Mouse (Mus musculus) forebrain, embryonic 14.5 days (tissue): ENCODE data around the gene Klhl6. TPM values are rescaled to one million over a fixed set of nuclear protein-coding genes. Genes with fewer than 3 reads are reported as not detected.
"Not testable (repeated sequence)": the region's sequence is repeated elsewhere in the genome, so short reads cannot be mapped to it uniquely, and the experiment has no call there.

Experiments used
- ATAC-seq: fragments of 200-750 bp; cut with Nextera tagmentation; 2 replicates; pipeline ENCODE4 v1.8.0; 2017; ENCODE audit warnings: mild to moderate bottlenecking, moderate library complexity
- DNase-seq: peaks from one replicate; pipeline ENCODE4 v3.0.0-alpha.2; 2015; ENCODE audit warnings: low spot score
- H3K27ac ChIP-seq: fragments of 300-500 bp; sonication (generic); 2 replicates; pipeline ENCODE4 v1.5.1; 2014; ENCODE audit warnings: low read depth, mild to moderate bottlenecking, control low read depth, low read length, moderate library complexity
- H3K27me3 ChIP-seq: fragments of 300-500 bp; sonication (generic); replicated peaks from 2 replicates; pipeline ENCODE4 v1.6.1; 2014; ENCODE audit warnings: low read length, control low read depth, mixed read lengths; ENCODE audit not compliant: control insufficient read depth, insufficient read depth
- H3K36me3 ChIP-seq: fragments of 300-500 bp; sonication (generic); 2 replicates; pipeline ENCODE4 v1.6.1; 2014; ENCODE audit warnings: low read length, control low read depth; ENCODE audit not compliant: control insufficient read depth, insufficient read depth
- H3K4me1 ChIP-seq: fragments of 300-500 bp; sonication (generic); 2 replicates; pipeline ENCODE4 v1.6.1; 2014; ENCODE audit warnings: antibody characterized with exemption, low read length, control low read depth; ENCODE audit not compliant: control insufficient read depth, insufficient read depth
- H3K4me2 ChIP-seq: fragments of 300-500 bp; sonication (generic); 2 replicates; pipeline ENCODE4 v1.6.1; 2014; ENCODE audit warnings: mild to moderate bottlenecking, control low read depth, low read length
- H3K4me3 ChIP-seq: fragments of 300-500 bp; sonication (generic); 2 replicates; pipeline ENCODE4 v1.5.1; 2014; ENCODE audit warnings: low read depth, low read length, control low read depth
- H3K9ac ChIP-seq: fragments of 300-500 bp; sonication (generic); 2 replicates; pipeline ENCODE4 v1.6.1; 2014; ENCODE audit warnings: mild to moderate bottlenecking, low read length, control low read depth, moderate library complexity
- H3K9me3 ChIP-seq: fragments of 300-500 bp; sonication (generic); replicated peaks from 2 replicates; pipeline ENCODE4 v1.6.1; 2016; ENCODE audit warnings: low read length, control low read depth, mixed read lengths; ENCODE audit not compliant: control insufficient read depth
- WGBS: fragments of 180-500 bp; shearing (Covaris S2); extraction: QIAGEN DNeasy Blood & Tissue Kit; methylation state at CpG from one replicate; pipeline ENCODE4 v1.1.7; 2014; 5-methylcytosine and 5-hydroxymethylcytosine counted together
- polyA plus RNA-seq: library from polyadenylated mRNA; unstranded; fragments of >200 nt; fragmentation: Nextera tagmentation; extraction: Ambion mirVana; gene quantifications from 2 replicates; pipeline ENCODE4 v1.2.1, GENCODE M21; 2014

Klhl6 gene
- 3.7 and 4.3 TPM in 2 replicates for polyA plus RNA-seq

DNA sequence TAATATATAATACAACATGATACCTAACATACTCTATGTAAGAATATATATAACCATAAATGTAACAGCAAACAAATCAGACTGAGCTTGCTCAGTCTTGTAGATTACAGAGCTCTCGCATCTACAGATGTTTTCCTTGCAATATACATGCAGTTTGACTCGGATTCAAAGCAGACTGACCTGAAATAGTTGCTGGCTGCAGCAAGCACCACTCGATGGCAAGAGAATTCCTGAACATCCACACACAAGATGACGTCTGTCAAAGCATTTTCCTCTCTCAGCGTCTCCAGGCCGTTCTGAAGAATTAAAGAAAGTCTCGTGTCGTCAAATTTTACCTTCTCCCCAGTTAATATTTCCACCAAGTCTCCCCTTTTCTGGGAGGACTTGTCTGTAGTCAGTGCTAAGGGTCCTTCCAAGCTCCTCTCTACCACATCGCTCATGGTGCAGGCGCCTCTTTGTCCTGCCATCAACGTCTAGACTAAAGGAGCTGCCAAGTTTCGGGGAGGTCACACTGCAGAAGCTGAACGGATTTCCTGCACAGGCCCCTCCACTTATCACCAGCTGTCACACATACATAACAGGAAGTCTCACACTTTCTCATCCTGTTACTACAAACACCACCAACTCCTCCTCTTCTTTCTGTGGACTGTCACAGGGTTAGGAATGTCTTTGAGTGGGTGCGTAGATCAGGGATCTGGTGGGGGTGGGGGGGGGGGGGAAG lies at the start of gene Klhl6:
Klhl6 (minus strand) TSS at position 501 of the 721 bp plus-strand sequence.
- WGBS = 79% methylated on average over 14 of the region's 14 CpGs
- Histone ChIP-seq H3K27ac (no peak within 1 kb of the TSS), H3K4me3 (no peak within 1 kb of the TSS), H3K9ac (no peak within 1 kb of the TSS), H3K9me3 (no peaks in the 10 kb centered on the region), H3K4me1 (no peaks in the 10 kb centered on the region), H3K27me3 (no peaks in the 10 kb centered on the region), H3K36me3 (no peaks in the 10 kb centered on the region), H3K4me2 (no peak within 1 kb of the TSS)
- ATAC-seq (no peak), DNase-seq (peak; percentile 5)

DNA sequence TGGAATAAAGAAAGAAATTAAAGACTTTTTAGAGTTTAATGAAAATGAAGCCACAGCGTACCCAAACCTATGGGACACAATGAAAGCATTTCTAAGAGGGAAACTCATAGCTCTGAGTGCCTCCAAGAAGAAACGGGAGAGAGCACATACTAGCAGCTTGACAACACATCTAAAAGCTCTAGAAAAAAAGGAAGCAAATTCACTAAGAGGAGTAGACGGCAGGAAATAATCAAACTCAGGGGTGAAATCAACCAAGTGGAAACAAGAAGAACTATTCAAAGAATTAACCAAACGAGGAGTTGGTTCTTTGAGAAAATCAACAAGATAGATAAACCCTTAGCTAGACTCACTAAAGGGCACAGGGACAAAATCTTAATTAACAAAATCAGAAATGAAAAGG lies 44.4 kb upstream of the Klhl6 start:
- DNase-seq, H3K27ac ChIP-seq, H3K4me1 ChIP-seq, H3K9me3 ChIP-seq, H3K4me3 ChIP-seq, H3K36me3 ChIP-seq, H3K4me2 ChIP-seq, H3K27me3 ChIP-seq, ATAC-seq, H3K9ac ChIP-seq: not testable (repeated sequence)
- WGBS = 56% methylated on average over 2 of the region's 4 CpGs

DNA sequence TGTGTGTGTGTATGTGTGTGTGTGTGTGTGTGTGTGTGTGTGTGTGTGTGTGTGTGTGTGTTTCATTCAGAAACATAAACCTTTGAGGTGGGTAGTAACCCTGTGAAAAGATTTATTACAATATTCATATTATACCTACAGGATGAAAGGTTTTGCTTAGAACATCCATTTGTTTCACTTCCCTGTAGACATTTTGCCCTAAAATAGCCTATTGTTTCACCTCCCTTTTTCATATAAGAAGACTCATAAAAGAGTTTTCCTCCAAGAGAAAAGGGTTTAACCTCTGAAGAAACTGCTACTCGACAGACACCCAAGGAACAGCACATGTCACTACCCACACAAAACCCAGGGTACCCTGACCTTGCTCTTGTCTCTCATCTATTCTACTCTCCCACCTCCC lies 40.0 kb upstream of the Klhl6 start:
- no peak overlapping the region for H3K4me3 ChIP-seq
- no peaks in the 10 kb centered on the region for H3K4me1 ChIP-seq
- DNase-seq = no peak
- no peak overlapping the region for H3K4me2 ChIP-seq
- H3K9ac ChIP-seq = no peak overlapping the region
- no peaks in the 10 kb centered on the region for H3K9me3 ChIP-seq
- no peak overlapping the region for H3K27ac ChIP-seq
- 79% methylated on average over 1 of the region's 1 CpGs for WGBS
- no peaks in the 10 kb centered on the region for H3K36me3 ChIP-seq
- H3K27me3 ChIP-seq = no peaks in the 10 kb centered on the region
- ATAC-seq = no peak

DNA sequence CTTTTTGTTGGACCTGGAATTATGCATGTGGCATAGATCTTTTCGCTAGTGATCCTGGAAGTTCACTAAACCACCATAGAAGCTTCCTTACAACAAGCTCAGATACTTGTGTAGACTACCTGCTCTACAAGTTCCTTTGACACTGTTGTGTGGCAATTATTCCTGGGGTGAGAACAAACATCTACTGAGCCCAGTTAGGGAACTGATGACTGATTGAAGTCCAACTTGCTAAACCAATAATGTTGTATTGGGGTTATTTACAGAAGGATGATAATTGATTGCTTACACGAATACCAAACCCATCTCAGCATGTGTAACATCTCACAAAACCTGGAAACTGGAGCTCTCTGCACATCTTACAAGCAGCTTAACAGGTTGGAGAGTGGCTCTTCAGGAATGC lies 39.0 kb upstream of the Klhl6 start:
- H3K27ac ChIP-seq = no peak overlapping the region
- no peak overlapping the region for H3K4me2 ChIP-seq
- H3K27me3 ChIP-seq = no peaks in the 10 kb centered on the region
- no peaks in the 10 kb centered on the region for H3K4me1 ChIP-seq
- H3K9me3 ChIP-seq = no peaks in the 10 kb centered on the region
- DNase-seq = no peak
- H3K36me3 ChIP-seq = no peaks in the 10 kb centered on the region
- 79% methylated on average over 2 of the region's 2 CpGs for WGBS
- ATAC-seq = no peak
- no peak overlapping the region for H3K9ac ChIP-seq
- H3K4me3 ChIP-seq = no peak overlapping the region

DNA sequence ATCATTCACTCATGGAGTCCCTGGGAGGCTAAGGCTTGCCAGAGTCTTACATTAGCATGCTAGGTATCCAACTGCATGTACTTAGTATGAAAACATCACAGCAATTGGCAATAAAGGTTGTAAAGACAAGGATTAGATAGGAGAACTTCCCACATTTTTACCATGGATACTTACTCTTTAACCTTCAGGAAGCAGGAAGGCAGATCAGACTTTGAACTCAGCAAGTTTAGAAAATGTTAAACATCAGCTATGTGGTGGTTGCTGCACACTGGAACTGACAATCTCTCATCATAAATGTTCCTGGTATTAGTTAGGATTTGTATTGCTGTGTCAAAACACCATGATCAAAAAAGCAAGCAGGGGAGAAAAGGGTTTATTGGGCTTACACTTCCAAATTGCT lies 29.8 kb upstream of the Klhl6 start:
- H3K9me3 ChIP-seq = no peaks in the 10 kb centered on the region
- no peak overlapping the region for H3K4me2 ChIP-seq
- H3K27me3 ChIP-seq = no peaks in the 10 kb centered on the region
- no peak overlapping the region for H3K9ac ChIP-seq
- no peaks in the 10 kb centered on the region for H3K4me1 ChIP-seq
- no peak for ATAC-seq
- H3K4me3 ChIP-seq = no peak overlapping the region
- H3K27ac ChIP-seq = no peak overlapping the region
- no peak for DNase-seq
- H3K36me3 ChIP-seq = no peaks in the 10 kb centered on the region

- no peaks in the 10 kb centered on the region for H3K27me3 ChIP-seq
- no peak overlapping the region for H3K27ac ChIP-seq
- no peaks in the 10 kb centered on the region for H3K9me3 ChIP-seq
- WGBS = 55% methylated on average over 1 of the region's 1 CpGs
- H3K4me2 ChIP-seq = no peak overlapping the region
- ATAC-seq (no peak), DNase-seq (no peak)
- H3K4me3 ChIP-seq = no peak overlapping the region
- no peaks in the 10 kb centered on the region for H3K4me1 ChIP-seq
- no peaks in the 10 kb centered on the region for H3K36me3 ChIP-seq
- H3K9ac ChIP-seq = no peak overlapping the region
These were observed 23.2 kb upstream of the Klhl6 start for GRCm38 (mm10) chr16:20006066-20006465.

GRCm38 (mm10) chr16:20000286-20000685 lies 17.4 kb upstream of the Klhl6 start:
- H3K27me3 ChIP-seq, H3K4me2 ChIP-seq, H3K4me3 ChIP-seq, H3K36me3 ChIP-seq, DNase-seq, H3K27ac ChIP-seq, H3K4me1 ChIP-seq, H3K9me3 ChIP-seq, ATAC-seq, H3K9ac ChIP-seq: not testable (repeated sequence)
- WGBS = 96% methylated on average over 8 of the region's 8 CpGs

DNA sequence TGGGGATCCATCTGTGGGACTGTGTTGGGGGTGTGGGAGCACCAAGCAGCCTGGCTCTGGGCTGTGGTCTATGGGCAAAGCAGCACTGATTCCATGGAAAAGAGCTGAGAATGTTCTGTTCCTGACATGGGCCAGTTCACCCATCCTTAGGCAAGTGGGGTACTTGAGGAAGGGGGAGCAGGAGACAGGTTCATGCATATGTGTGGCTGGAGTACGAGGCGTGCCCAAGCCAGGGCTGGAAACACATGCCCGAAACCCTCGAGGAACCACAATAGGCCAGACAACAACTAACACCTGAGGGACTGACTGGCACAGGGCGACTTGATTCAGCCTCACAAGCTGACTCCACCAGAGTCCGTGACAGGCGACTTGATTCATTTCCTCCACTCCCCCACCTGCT lies 14.8 kb upstream of the Klhl6 start:
- DNase-seq = no peak
- Histone ChIP-seq H3K4me1 (no peaks in the 10 kb centered on the region), H3K36me3 (no peaks in the 10 kb centered on the region), H3K4me3 (no peak overlapping the region), H3K9me3 (no peaks in the 10 kb centered on the region), H3K9ac (no peak overlapping the region), H3K27ac (no peak overlapping the region), H3K27me3 (no peaks in the 10 kb centered on the region), H3K4me2 (no peak overlapping the region)
- ATAC-seq = no peak
- WGBS = 89% methylated on average over 7 of the region's 7 CpGs

- not testable (repeated sequence) for H3K27me3 ChIP-seq, H3K9me3 ChIP-seq, H3K4me3 ChIP-seq, H3K4me2 ChIP-seq, DNase-seq, H3K9ac ChIP-seq, ATAC-seq, H3K27ac ChIP-seq, H3K36me3 ChIP-seq, H3K4me1 ChIP-seq
- WGBS = 25% methylated on average over 6 of the region's 6 CpGs
These were observed 14.1 kb upstream of the Klhl6 start for GRCm38 (mm10) chr16:19996913-19997312.
